In genomic region chr10:25307770-25308169, GRCm38 (mm10) we compare ENCODE assay signal across 8 mouse cellular contexts. TPM values are rescaled to one million over a fixed set of nuclear protein-coding genes. Genes with fewer than 3 reads are reported as not detected.
DNase-seq lines count a peak whose midpoint lies in the region; ATAC-seq and TF ChIP-seq lines count a peak whose summit lies in the region.

Gene Akap7, minus strand, starts transcription at chr10:25307870.

- no peaks in the 10 kb centered on the region for H3K4me1 ChIP-seq in lung, embryonic 16.5 days (replicated peaks; ENCODE audit: control insufficient read depth, insufficient read depth, low read length)
- H3K4me1 ChIP-seq in forebrain, embryonic 16.5 days (replicated peaks; ENCODE audit: control insufficient read depth, insufficient read depth, low read length): peaks cover 8% of the 10 kb centered on the region
- H3K4me1 ChIP-seq in hindbrain, embryonic 10.5 days (replicated peaks): no peaks in the 10 kb centered on the region
- H3K4me1 ChIP-seq in liver, embryonic 12.5 days: peaks cover 8% of the 10 kb centered on the region; the same call in 1 of the 2 replicates
- no peaks in the 10 kb centered on the region for H3K4me1 ChIP-seq in stomach, postnatal 0 days (replicated peaks; ENCODE audit: control insufficient read depth, insufficient read depth)

- no peak within 1 kb of the TSS for H3K4me3 ChIP-seq in lung, embryonic 16.5 days (ENCODE audit: low read length)
- H3K4me3 ChIP-seq in forebrain, embryonic 16.5 days (replicated peaks; ENCODE audit: low read length): no peak within 1 kb of the TSS
- no peak within 1 kb of the TSS for H3K4me3 ChIP-seq in hindbrain, embryonic 10.5 days
- no peak within 1 kb of the TSS for H3K4me3 ChIP-seq in liver, embryonic 12.5 days
- no peak within 1 kb of the TSS for H3K4me3 ChIP-seq in stomach, postnatal 0 days (ENCODE audit: low read depth, low read length)

- WGBS in lung, embryonic 16.5 days: 82% methylated on average over 9 of the region's 9 CpGs
- WGBS in forebrain, embryonic 16.5 days: 89% methylated on average over 9 of the region's 9 CpGs
- 93% methylated on average over 9 of the region's 9 CpGs for WGBS in hindbrain, embryonic 10.5 days
- 74% methylated on average over 9 of the region's 9 CpGs for WGBS in liver, embryonic 12.5 days (ENCODE audit: insufficient replicate concordance)
- WGBS in stomach, postnatal 0 days: 85% methylated on average over 9 of the region's 9 CpGs

- H3K4me2 ChIP-seq in lung, embryonic 16.5 days (ENCODE audit: low read depth, low read length): no peak within 1 kb of the TSS
- H3K4me2 ChIP-seq in forebrain, embryonic 16.5 days (ENCODE audit: low read length): no peak within 1 kb of the TSS
- H3K4me2 ChIP-seq in liver, embryonic 12.5 days: no peak within 1 kb of the TSS
- H3K4me2 ChIP-seq in stomach, postnatal 0 days (replicated peaks; ENCODE audit: low read depth): no peak within 1 kb of the TSS

- H3K27me3 ChIP-seq in lung, embryonic 16.5 days (ENCODE audit: control insufficient read depth, insufficient read depth, low read depth, low read length): no peaks in the 10 kb centered on the region
- H3K27me3 ChIP-seq in forebrain, embryonic 16.5 days (replicated peaks; ENCODE audit: control insufficient read depth, insufficient read depth, low read length): no peaks in the 10 kb centered on the region
- H3K27me3 ChIP-seq in hindbrain, embryonic 10.5 days (ENCODE audit: insufficient read depth, poor library complexity, severe bottlenecking): 0 out of 2 replicates have a peak, but pooled peaks cover under 1% of the 10 kb centered on the region
- H3K27me3 ChIP-seq in liver, embryonic 12.5 days (replicated peaks): no peaks in the 10 kb centered on the region
- no peaks in the 10 kb centered on the region for H3K27me3 ChIP-seq in stomach, postnatal 0 days (ENCODE audit: control insufficient read depth, insufficient read depth, low read length)

- no peak within 1 kb of the TSS for H3K27ac ChIP-seq in lung, embryonic 16.5 days (ENCODE audit: low read length)
- H3K27ac ChIP-seq in forebrain, embryonic 16.5 days (ENCODE audit: low read length): no peak within 1 kb of the TSS
- no peak within 1 kb of the TSS for H3K27ac ChIP-seq in hindbrain, embryonic 10.5 days
- no peak within 1 kb of the TSS for H3K27ac ChIP-seq in liver, embryonic 12.5 days
- no peak within 1 kb of the TSS for H3K27ac ChIP-seq in stomach, postnatal 0 days (replicated peaks)

- ATAC-seq in lung, embryonic 16.5 days (ENCODE audit: low read depth): no peak
- ATAC-seq in forebrain, embryonic 16.5 days: no peak
- no peak for ATAC-seq in liver, embryonic 12.5 days
- no peak for ATAC-seq in stomach, postnatal 0 days (ENCODE audit: low FRiP score, low TSS enrichment)

- H3K36me3 ChIP-seq in lung, embryonic 16.5 days (ENCODE audit: control insufficient read depth, insufficient read depth, low read length): no peaks in the 10 kb centered on the region
- no peaks in the 10 kb centered on the region for H3K36me3 ChIP-seq in forebrain, embryonic 16.5 days (ENCODE audit: control insufficient read depth, insufficient read depth)
- H3K36me3 ChIP-seq in hindbrain, embryonic 10.5 days: no peaks in the 10 kb centered on the region
- H3K36me3 ChIP-seq in liver, embryonic 12.5 days: no peaks in the 10 kb centered on the region
- H3K36me3 ChIP-seq in stomach, postnatal 0 days (ENCODE audit: control insufficient read depth, insufficient read depth, low read length): no peaks in the 10 kb centered on the region

- TF ChIP-seq EP300 in stomach, postnatal 0 days (optimal IDR thresholded peaks at IDR 0.05): no peak

- no peak for TF ChIP-seq CTCF in stomach, postnatal 0 days (IDR thresholded peaks at IDR 0.05; ENCODE audit: low read depth)

- no peaks in the 10 kb centered on the region for H3K9me3 ChIP-seq in lung, embryonic 16.5 days (ENCODE audit: control insufficient read depth, low read length)
- no peaks in the 10 kb centered on the region for H3K9me3 ChIP-seq in forebrain, embryonic 16.5 days (ENCODE audit: control insufficient read depth, low read length)
- H3K9me3 ChIP-seq in hindbrain, embryonic 10.5 days: 0 out of 2 replicates have a peak, but pooled peaks cover 4% of the 10 kb centered on the region
- H3K9me3 ChIP-seq in liver, embryonic 12.5 days (replicated peaks): no peaks in the 10 kb centered on the region
- H3K9me3 ChIP-seq in stomach, postnatal 0 days (ENCODE audit: control insufficient read depth, low read length): no peaks in the 10 kb centered on the region

- H3K9ac ChIP-seq in lung, embryonic 16.5 days (ENCODE audit: low read length): no peak within 1 kb of the TSS
- H3K9ac ChIP-seq in forebrain, embryonic 16.5 days (replicated peaks; ENCODE audit: low read depth, low read length): no peak within 1 kb of the TSS
- no peak within 1 kb of the TSS for H3K9ac ChIP-seq in liver, embryonic 12.5 days
- no peak within 1 kb of the TSS for H3K9ac ChIP-seq in stomach, postnatal 0 days (ENCODE audit: low read length)

- no peak for DNase-seq in lung, postnatal 25 days (ENCODE audit: low spot score)
- DNase-seq in hindbrain, embryonic 10.5 days (ENCODE audit: low spot score): no peak
- no peak for DNase-seq in stomach, postnatal 0 days (ENCODE audit: low spot score)
- no peak for DNase-seq in embryo, embryonic 9.5 days (ENCODE audit: extremely low spot score)
- no peak for DNase-seq in urinary bladder, postnatal 10 days (ENCODE audit: low spot score)

RNA-seq across cellular contexts. Expression of gene Akap7, which starts in this region (rescaled TPM):
- polyA plus RNA-seq in lung, embryonic 16.5 days (2015; fragmentation: Nextera tagmentation; extraction: Ambion mirVana): 18.9 and 20.1 TPM in 2 replicates
- 33.3 and 37.1 TPM in 2 replicates for polyA plus RNA-seq in forebrain, embryonic 16.5 days (2015; fragmentation: Nextera tagmentation; extraction: Ambion mirVana)
- 15.6 and 16.3 TPM in 2 replicates for polyA plus RNA-seq in hindbrain, embryonic 10.5 days (2016; fragmentation: Nextera tagmentation; extraction: Ambion mirVana)
- 23.2 and 25.7 TPM in 2 replicates for polyA plus RNA-seq in liver, embryonic 12.5 days (2016; fragmentation: Nextera tagmentation; extraction: Ambion mirVana)
- 21.5 and 23.1 TPM in 2 replicates for polyA plus RNA-seq in stomach, postnatal 0 days (2015; fragmentation: Nextera tagmentation; extraction: Ambion mirVana)
